Comparison of ENCODE assay signal across 10 mouse cellular contexts in genomic region chr7:133117815-133118214, GRCm38 (mm10). TPM values are rescaled to one million over a fixed set of nuclear protein-coding genes. Genes with fewer than 3 reads are reported as not detected.
DNase-seq lines count a peak whose midpoint lies in the region; ATAC-seq and TF ChIP-seq lines count a peak whose summit lies in the region.
"Had no signal": no experiment of that assay in that cellular context is flagged by ENCODE, and none has a peak within 500 bp of the region (broad histone marks: within the 10 kb centered on the region; RNA-seq: fewer than 3 reads in every experiment).

No protein-coding gene starts in this region.

- no peaks in the 10 kb centered on the region for H3K9me3 ChIP-seq in heart, embryonic 10.5 days
- H3K9me3 ChIP-seq in lung, embryonic 16.5 days (ENCODE audit: control insufficient read depth, low read length) = no peaks in the 10 kb centered on the region
- no peaks in the 10 kb centered on the region for H3K9me3 ChIP-seq in lung, postnatal 0 days (ENCODE audit: low read length)
- H3K9me3 ChIP-seq in limb, embryonic 13.5 days = no peaks in the 10 kb centered on the region
- H3K9me3 ChIP-seq: lung, embryonic 15.5 days had no signal

- peaks cover 66% of the 10 kb centered on the region for H3K4me1 ChIP-seq in heart, embryonic 10.5 days
- H3K4me1 ChIP-seq in lung, embryonic 16.5 days (replicated peaks; ENCODE audit: control insufficient read depth, insufficient read depth, low read length) = peaks cover 70% of the 10 kb centered on the region
- H3K4me1 ChIP-seq in lung, postnatal 0 days (ENCODE audit: insufficient read depth, low read depth, low read length) = peaks cover 38% of the 10 kb centered on the region
- peaks cover 81% of the 10 kb centered on the region for H3K4me1 ChIP-seq in limb, embryonic 13.5 days

- TF ChIP-seq EP300 in lung, postnatal 0 days (IDR thresholded peaks at IDR 0.05) = no peak

- H3K36me3 ChIP-seq in heart, embryonic 10.5 days = no peaks in the 10 kb centered on the region
- H3K36me3 ChIP-seq in lung, embryonic 16.5 days (ENCODE audit: control insufficient read depth, insufficient read depth, low read length) = no peaks in the 10 kb centered on the region; the same call in 1 of the 2 replicates
- H3K36me3 ChIP-seq in lung, postnatal 0 days (ENCODE audit: insufficient read depth, low read length) = no peaks in the 10 kb centered on the region
- no peaks in the 10 kb centered on the region for H3K36me3 ChIP-seq in limb, embryonic 13.5 days
- H3K36me3 ChIP-seq: lung, embryonic 15.5 days had no signal

- peak overlapping the region; percentile 23; the same call in 1 of the 2 replicates for H3K27ac ChIP-seq in heart, embryonic 10.5 days
- H3K27ac ChIP-seq in lung, embryonic 16.5 days (ENCODE audit: low read length) = peak overlapping the region; percentile 24; the same call in 1 of the 2 replicates
- H3K27ac ChIP-seq in lung, postnatal 0 days (ENCODE audit: low read length) = no peak overlapping the region
- no peak overlapping the region for H3K27ac ChIP-seq in limb, embryonic 13.5 days
- H3K27ac ChIP-seq: lung, embryonic 15.5 days had no signal

- DNase-seq in heart, embryonic 10.5 days (ENCODE audit: low spot score) = no peak
- DNase-seq in heart, adult 18-20 months = no peak
- DNase-seq in lung, postnatal 0 days (ENCODE audit: low spot score) = no peak
- peak; percentile 27 for DNase-seq in embryo, embryonic 9.5 days (ENCODE audit: extremely low spot score)
- DNase-seq in natural killer cell, adult 2 months (ENCODE audit: low spot score in 2 of 2) = no peak
- DNase-seq: kidney, postnatal 4 days; right cerebral cortex, postnatal 25 days had no signal

- no peaks in the 10 kb centered on the region for H3K27me3 ChIP-seq in heart, embryonic 10.5 days (ENCODE audit: insufficient read depth, poor library complexity, severe bottlenecking)
- no peaks in the 10 kb centered on the region for H3K27me3 ChIP-seq in lung, embryonic 16.5 days (ENCODE audit: control insufficient read depth, insufficient read depth, low read depth, low read length)
- H3K27me3 ChIP-seq in lung, postnatal 0 days (replicated peaks; ENCODE audit: insufficient read depth, low read length) = no peaks in the 10 kb centered on the region
- H3K27me3 ChIP-seq in limb, embryonic 13.5 days = no peaks in the 10 kb centered on the region
- H3K27me3 ChIP-seq: lung, embryonic 15.5 days had no signal

- WGBS in heart, embryonic 10.5 days = 39% methylated on average over 2 of the region's 2 CpGs
- 38% methylated on average over 2 of the region's 2 CpGs for WGBS in lung, embryonic 16.5 days
- 34% methylated on average over 2 of the region's 2 CpGs for WGBS in lung, postnatal 0 days
- 46% methylated on average over 2 of the region's 2 CpGs for WGBS in limb, embryonic 13.5 days

- H3K9ac ChIP-seq in lung, embryonic 16.5 days (ENCODE audit: low read length) = no peak overlapping the region
- no peak overlapping the region for H3K9ac ChIP-seq in lung, postnatal 0 days (replicated peaks; ENCODE audit: low read depth)
- no peak overlapping the region for H3K9ac ChIP-seq in limb, embryonic 13.5 days
- H3K9ac ChIP-seq: lung, embryonic 15.5 days had no signal

- no peak overlapping the region for H3K4me2 ChIP-seq in lung, embryonic 16.5 days (ENCODE audit: low read depth, low read length)
- no peak overlapping the region for H3K4me2 ChIP-seq in lung, postnatal 0 days (replicated peaks; ENCODE audit: low read depth, low read length)
- peak overlapping the region; percentile 19; the same call in 1 of the 2 replicates for H3K4me2 ChIP-seq in limb, embryonic 13.5 days (replicated peaks)
- H3K4me2 ChIP-seq: lung, embryonic 15.5 days had no signal

- no peak overlapping the region for H3K4me3 ChIP-seq in heart, embryonic 10.5 days
- H3K4me3 ChIP-seq in lung, embryonic 16.5 days (ENCODE audit: low read length) = no peak overlapping the region
- H3K4me3 ChIP-seq in lung, postnatal 0 days (ENCODE audit: low read depth, low read length) = no peak overlapping the region
- no peak overlapping the region for H3K4me3 ChIP-seq in limb, embryonic 13.5 days
- H3K4me3 ChIP-seq: lung, embryonic 15.5 days had no signal

- TF ChIP-seq CTCF in lung, postnatal 0 days (IDR thresholded peaks at IDR 0.05) = no peak

- ATAC-seq in lung, embryonic 16.5 days (ENCODE audit: low read depth) = no peak
- ATAC-seq in lung, postnatal 0 days = no peak
- ATAC-seq in limb, embryonic 13.5 days (ENCODE audit: low FRiP score, low read depth) = no peak

RNA-seq across cellular contexts. Expression of gene Fgfr2, which starts 5.3 kb away (rescaled TPM):
- polyA plus RNA-seq in heart, embryonic 10.5 days (2016; fragmentation: Nextera tagmentation; extraction: Ambion mirVana) = 23.6 and 46.6 TPM in 2 replicates
- total RNA-seq in heart, adult 18-20 months (2021) = 1 to 10 TPM; 1.3 to 2.6 TPM
- 175 and 182 TPM in 2 replicates for polyA plus RNA-seq in lung, embryonic 16.5 days (2015; fragmentation: Nextera tagmentation; extraction: Ambion mirVana)
- polyA plus RNA-seq in lung, postnatal 0 days (2015; fragmentation: Nextera tagmentation; extraction: Ambion mirVana) = 100 and 110 TPM in 2 replicates
- polyA plus RNA-seq in limb, embryonic 13.5 days (2015; fragmentation: Nextera tagmentation; extraction: Ambion mirVana) = 123 TPM in 2 replicates

RNA-seq across cellular contexts. Expression of gene Ctbp2, which starts 6.3 kb away (rescaled TPM):
- 60.1 and 75.7 TPM in 2 replicates for polyA plus RNA-seq in heart, embryonic 10.5 days (2016; fragmentation: Nextera tagmentation; extraction: Ambion mirVana)
- total RNA-seq in heart, adult 18-20 months (2021) = 10 to 100 TPM; 24.4 to 30.6 TPM
- polyA plus RNA-seq in lung, embryonic 16.5 days (2015; fragmentation: Nextera tagmentation; extraction: Ambion mirVana) = 75.4 and 78.4 TPM in 2 replicates
- 45.6 and 51.2 TPM in 2 replicates for polyA plus RNA-seq in lung, postnatal 0 days (2015; fragmentation: Nextera tagmentation; extraction: Ambion mirVana)
- polyA plus RNA-seq in limb, embryonic 13.5 days (2015; fragmentation: Nextera tagmentation; extraction: Ambion mirVana) = 74.0 and 75.0 TPM in 2 replicates

Comparison
In these comparisons a context has a peak if more than half of its experiments do, and no peak if none do; other contexts are left out.
1. H3K27ac ChIP-seq: peak in heart, embryonic 10.5 days (single experiment) and lung, embryonic 16.5 days (single experiment); none in lung, postnatal 0 days (single experiment) and limb, embryonic 13.5 days (single experiment).